Mouse (Mus musculus) gastrocnemius, postnatal 4 days (tissue): ENCODE data around the gene Prcd. TPM values are rescaled to one million over a fixed set of nuclear protein-coding genes. Genes with fewer than 3 reads are reported as not detected.
A peak's percentile ranks its signal among the peaks of the same experiment; 100 is the strongest.
"Not testable (repeated sequence)": the region's sequence is repeated elsewhere in the genome, so short reads cannot be mapped to it uniquely, and the experiment has no call there.

Experiments
- DNase-seq, 2 experiments: peaks; one replicate each; pipeline ENCODE4 v3.0.0; 2021 to 2022; ENCODE audit warnings: low spot score in 2 of 2, mixed read lengths in 2 of 2
- total RNA-seq, 2 experiments: library from RNA; stranded (reverse); gene quantifications; 2 replicates each; pipeline ENCODE4 v1.2.3; 2021

Gene Prcd
- total RNA-seq, 2 experiments from 2014 or later: 0.86 to 0.91 TPM

GRCm38 (mm10) chr11:116625081-116626000, 28.0 kb upstream of the Prcd start:
- peak in 1 of 2 experiments; percentile 54 for DNase-seq

- DNase-seq: no peak
These were observed 26.8 kb upstream of the Prcd start, which contains the start of gene Rhbdf2 for GRCm38 (mm10) chr11:116626299-116627071. TSS of gene Rhbdf2 (minus strand) at chr11:116627019.

GRCm38 (mm10) chr11:116627072-116628020, 26.0 kb upstream of the Prcd start:
- peak in 1 of 2 experiments; percentile 37 for DNase-seq

GRCm38 (mm10) chr11:116628712-116629111, 24.6 kb upstream of the Prcd start:
- DNase-seq: peak; percentile 66 to 82

GRCm38 (mm10) chr11:116629472-116629871, 23.9 kb upstream of the Prcd start:
- DNase-seq: no peak

GRCm38 (mm10) chr11:116630171-116630965, 23.0 kb upstream of the Prcd start:
- DNase-seq: no peak

- DNase-seq: no peak
These were observed 20.4 kb upstream of the Prcd start for GRCm38 (mm10) chr11:116632962-116633361.

- not testable (repeated sequence) for DNase-seq
These were observed 16.7 kb upstream of the Prcd start for GRCm38 (mm10) chr11:116636607-116637006.

GRCm38 (mm10) chr11:116641168-116641567, 12.2 kb upstream of the Prcd start:
- peak in 1 of 2 experiments; percentile 40 for DNase-seq

- DNase-seq: no peak
These were observed 11.6 kb upstream of the Prcd start for GRCm38 (mm10) chr11:116641731-116642130.

- DNase-seq: peak; percentile 88 to 90
These were observed 10.4 kb upstream of the Prcd start for GRCm38 (mm10) chr11:116642681-116643578.

- DNase-seq: no peak
These were observed 9.6 kb upstream of the Prcd start for GRCm38 (mm10) chr11:116643579-116644224.

GRCm38 (mm10) chr11:116644225-116645112, 8.9 kb upstream of the Prcd start:
- peak in 1 of 2 experiments; percentile 25 for DNase-seq

GRCm38 (mm10) chr11:116645446-116646110, 7.8 kb upstream of the Prcd start:
- DNase-seq: peak in 1 of 2 experiments; percentile 8

- DNase-seq: peak in 1 of 2 experiments; percentile 7
These were observed 7.2 kb upstream of the Prcd start for GRCm38 (mm10) chr11:116646136-116646535.

- peak in 1 of 2 experiments; percentile 7 for DNase-seq
These were observed 6.6 kb upstream of the Prcd start for GRCm38 (mm10) chr11:116646771-116647170.
